Mouse (Mus musculus): Measurements from ENCODE around the gene Myl10.

DNA sequence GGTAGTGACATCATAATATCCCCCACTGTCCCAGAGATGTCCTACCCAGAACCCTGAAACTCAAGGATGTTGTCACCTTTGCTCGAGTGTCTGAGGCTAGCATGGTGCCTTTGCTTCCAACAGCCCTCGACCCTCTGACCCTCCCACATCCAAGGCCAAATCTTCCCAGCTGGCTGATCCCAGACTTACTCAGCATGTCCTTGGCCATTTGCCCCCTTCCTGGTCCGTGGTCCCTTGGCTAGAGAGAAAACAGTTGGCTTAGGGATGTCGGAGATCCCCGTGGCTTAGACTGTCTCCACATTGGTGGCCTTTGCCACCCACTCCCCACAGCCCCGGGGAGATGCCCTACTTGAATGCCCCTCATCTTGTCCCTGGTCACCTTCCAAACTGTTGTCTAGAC lies 4.1 kb upstream of the Myl10 start:
- TF ChIP-seq CTCF (IDR thresholded peaks at IDR 0.05; ENCODE audit: low read depth) (no peak), EP300 (IDR thresholded peaks at IDR 0.05; ENCODE audit: low read depth) (no peak)
